Mouse (Mus musculus) embryonic fibroblast, embryonic 13.5 days (primary cell): ENCODE data around the gene Fam189a2.

Source experiments
- CTCF ChIP-seq: IDR thresholded peaks from 2 replicates; pipeline ENCODE4 v1.5.1; 2011; ENCODE audit warnings: mild to moderate bottlenecking, control low read depth, low read length, moderate library complexity, borderline replicate concordance; ENCODE audit not compliant: insufficient read depth
- POLR2A ChIP-seq: IDR thresholded peaks from 2 replicates; pipeline ENCODE4 v1.6.1; 2011; ENCODE audit warnings: low read depth, mild to moderate bottlenecking, control low read depth, low read length, moderate library complexity

GRCm38 (mm10) chr19:23971391-23971790 lies 59.4 kb downstream of the Fam189a2 start:
- TF ChIP-seq POLR2A = no peak
- no peak for TF ChIP-seq CTCF
